Mouse (Mus musculus) embryonic facial prominence, embryonic 11.5 days (tissue): ENCODE data around the gene Spock1. TPM values are rescaled to one million over a fixed set of nuclear protein-coding genes. Genes with fewer than 3 reads are reported as not detected.

Experiments
- ATAC-seq: fragments of 200-750 bp; cut with Nextera tagmentation; replicated peaks from 2 replicates; pipeline ENCODE4 v1.8.0; 2017; ENCODE audit warnings: low read depth; ENCODE audit not compliant: insufficient number of reproducible peaks, low FRiP score, low TSS enrichment
- DNase-seq: peaks from one replicate; pipeline ENCODE4 v3.0.0-alpha.2; 2015; ENCODE audit warnings: low spot score
- H3K27ac ChIP-seq: fragments of 300-500 bp; sonication (generic); replicated peaks from 2 replicates; pipeline ENCODE4 v1.5.1; 2014; ENCODE audit warnings: mild to moderate bottlenecking, low read depth, low read length, control low read depth
- H3K27me3 ChIP-seq: fragments of 300-500 bp; sonication (generic); 2 replicates; pipeline ENCODE4 v1.6.1; 2014; ENCODE audit warnings: mild to moderate bottlenecking, low read length, moderate library complexity, mixed read lengths; ENCODE audit not compliant: control insufficient read depth, insufficient read depth
- H3K36me3 ChIP-seq: fragments of 300-500 bp; sonication (generic); replicated peaks from 2 replicates; pipeline ENCODE4 v1.6.1; 2014; ENCODE audit warnings: low read depth, mild to moderate bottlenecking, low read length, moderate library complexity, mixed read lengths; ENCODE audit not compliant: control insufficient read depth, insufficient read depth
- H3K4me1 ChIP-seq: fragments of 300-500 bp; sonication (generic); 2 replicates; pipeline ENCODE4 v1.6.1; 2014; ENCODE audit warnings: low read length, mixed read lengths; ENCODE audit not compliant: control insufficient read depth, insufficient read depth
- H3K4me2 ChIP-seq: fragments of 300-500 bp; sonication (generic); 2 replicates; pipeline ENCODE4 v1.6.1; 2014; ENCODE audit warnings: low read depth, mild to moderate bottlenecking, control low read depth, low read length, moderate library complexity
- H3K4me3 ChIP-seq: fragments of 300-500 bp; sonication (generic); 2 replicates; pipeline ENCODE4 v1.5.1; 2014; ENCODE audit warnings: low read depth, low read length, control low read depth
- H3K9ac ChIP-seq: fragments of 300-500 bp; sonication (generic); replicated peaks from 2 replicates; pipeline ENCODE4 v1.6.1; 2014; ENCODE audit warnings: mild to moderate bottlenecking, control low read depth, low read length
- H3K9me3 ChIP-seq: fragments of 300-500 bp; sonication (generic); replicated peaks from 2 replicates; pipeline ENCODE4 v1.6.1; 2016; ENCODE audit warnings: mild to moderate bottlenecking, low read length, inconsistent platforms, mixed read lengths; ENCODE audit not compliant: control insufficient read depth
- WGBS: fragments of 180-500 bp; shearing (Covaris S2); extraction: QIAGEN DNeasy Blood & Tissue Kit; methylation state at CpG from one replicate; pipeline ENCODE4 v1.1.7; 2014; 5-methylcytosine and 5-hydroxymethylcytosine counted together
- polyA plus RNA-seq: library from polyadenylated mRNA; unstranded; fragments of >200 nt; fragmentation: Nextera tagmentation; extraction: Ambion mirVana; gene quantifications from 2 replicates; pipeline ENCODE4 v1.2.1, GENCODE M21; 2014

Spock1 gene
- polyA plus RNA-seq, 1 experiment from 2014 or later: 7.6 TPM

DNA sequence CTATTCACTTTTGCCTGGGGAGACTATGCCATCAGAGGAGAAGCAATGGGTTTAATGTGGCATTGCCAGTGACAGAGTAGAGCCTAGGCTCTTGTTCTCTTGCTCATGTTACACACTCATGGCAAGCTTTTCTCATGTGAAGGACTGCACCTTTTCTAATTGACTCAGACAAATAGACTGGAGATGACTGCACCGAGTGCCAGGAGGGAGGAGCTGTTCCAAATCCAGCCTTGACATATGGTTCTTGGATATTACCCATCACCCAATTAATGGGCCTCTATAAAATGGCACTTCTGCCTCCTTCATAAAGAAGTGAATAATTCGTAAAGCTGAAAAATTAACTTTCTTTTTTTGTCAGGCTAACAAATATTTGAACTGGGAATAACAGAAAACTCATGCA, 259.3 kb downstream of the Spock1 start:
- H3K4me2 ChIP-seq: no peak overlapping the region
- no peak overlapping the region for H3K9ac ChIP-seq
- no peaks in the 10 kb centered on the region for H3K4me1 ChIP-seq
- no peak for ATAC-seq
- no peaks in the 10 kb centered on the region for H3K36me3 ChIP-seq
- H3K9me3 ChIP-seq: no peaks in the 10 kb centered on the region
- H3K27me3 ChIP-seq: no peaks in the 10 kb centered on the region
- 85% methylated on average over 2 of the region's 2 CpGs for WGBS
- H3K4me3 ChIP-seq: no peak overlapping the region
- DNase-seq: no peak
- no peak overlapping the region for H3K27ac ChIP-seq

DNA sequence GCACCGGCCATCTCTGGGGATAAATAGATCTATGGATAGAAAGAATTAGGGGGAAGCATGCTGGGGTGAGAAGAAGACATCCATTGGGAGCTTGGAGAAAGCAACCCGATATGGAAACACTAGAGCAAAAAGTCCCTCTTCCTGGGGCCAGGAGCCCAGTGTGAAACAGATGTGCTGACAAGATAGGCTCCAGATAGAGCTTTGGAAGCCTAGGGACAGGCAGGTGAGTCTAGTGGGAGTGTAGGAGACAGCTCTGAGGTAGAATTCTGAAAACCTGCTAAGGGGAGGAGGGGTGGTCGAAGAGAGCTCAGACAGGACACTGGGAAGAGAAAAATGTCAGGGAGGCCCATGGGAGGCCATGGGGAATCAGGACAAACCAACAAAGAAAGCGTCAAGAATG, 260.7 kb downstream of the Spock1 start:
- H3K27me3 ChIP-seq: no peaks in the 10 kb centered on the region
- H3K4me1 ChIP-seq: no peaks in the 10 kb centered on the region
- H3K36me3 ChIP-seq: no peaks in the 10 kb centered on the region
- H3K9ac ChIP-seq: no peak overlapping the region
- ATAC-seq (no peak), DNase-seq (no peak)
- WGBS: 78% methylated on average over 4 of the region's 4 CpGs
- no peak overlapping the region for H3K27ac ChIP-seq
- no peak overlapping the region for H3K4me2 ChIP-seq
- no peaks in the 10 kb centered on the region for H3K9me3 ChIP-seq
- H3K4me3 ChIP-seq: no peak overlapping the region

DNA sequence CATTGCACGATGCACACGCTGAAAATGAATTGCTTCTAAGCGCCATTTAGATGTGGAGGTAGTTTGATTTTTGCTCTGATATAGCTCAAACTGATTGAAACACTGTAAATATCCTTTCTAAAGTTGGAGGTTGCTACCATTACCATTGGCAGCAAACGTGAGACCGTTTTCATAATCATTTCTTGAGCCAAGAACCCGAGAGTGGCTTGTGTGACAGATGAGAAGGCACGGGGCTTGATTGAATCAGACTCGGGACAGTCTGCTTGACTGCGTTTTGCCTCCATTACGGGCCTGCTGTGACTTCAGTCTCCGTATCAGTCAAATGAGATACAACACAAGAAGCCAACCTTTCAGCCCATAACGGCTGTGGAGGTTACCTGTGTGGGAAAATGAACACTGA, 265.1 kb downstream of the Spock1 start:
- Histone ChIP-seq H3K4me2 (no peak overlapping the region), H3K4me3 (no peak overlapping the region), H3K4me1 (no peaks in the 10 kb centered on the region), H3K9ac (no peak overlapping the region), H3K27ac (no peak overlapping the region), H3K9me3 (no peaks in the 10 kb centered on the region), H3K36me3 (no peaks in the 10 kb centered on the region), H3K27me3 (no peaks in the 10 kb centered on the region)
- no peak for ATAC-seq
- no peak for DNase-seq
- 87% methylated on average over 12 of the region's 12 CpGs for WGBS

DNA sequence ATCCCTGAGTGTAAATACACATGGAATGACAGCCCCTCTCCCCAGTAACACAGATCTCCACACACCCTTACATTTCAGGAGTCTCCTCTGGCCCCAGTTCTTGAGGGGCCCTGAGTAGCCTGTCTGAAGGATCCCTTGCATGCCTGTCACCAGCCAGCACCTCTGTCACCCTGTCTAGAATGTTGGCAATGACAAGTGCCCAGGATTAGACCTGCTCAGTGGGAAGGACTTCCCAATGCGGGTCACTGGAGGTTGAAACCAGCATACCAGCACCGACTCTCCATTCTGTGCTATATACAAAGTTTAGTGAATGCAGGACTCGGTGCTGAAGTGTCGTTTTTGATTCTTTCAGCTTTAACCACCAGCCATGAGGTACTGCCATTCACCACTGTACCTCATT, 266.5 kb downstream of the Spock1 start:
- DNase-seq: no peak

DNA sequence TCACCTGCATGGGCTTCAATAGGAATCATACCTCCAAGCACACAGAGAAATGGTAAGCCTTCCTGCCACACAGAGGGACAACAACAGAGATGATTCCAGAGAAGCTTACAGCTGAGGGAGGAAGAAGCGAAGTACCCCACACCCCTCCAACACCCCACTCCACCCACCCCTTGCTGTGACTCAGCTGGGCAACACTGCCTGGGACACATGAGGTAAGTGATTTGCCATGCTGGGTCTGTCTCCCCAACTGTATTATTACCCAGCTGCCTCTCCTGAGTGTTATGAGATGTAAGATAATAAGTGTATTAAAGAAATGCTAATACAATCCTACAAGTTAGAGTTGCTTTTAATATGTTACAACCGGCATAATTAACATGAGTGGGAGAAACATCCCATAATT, 267.2 kb downstream of the Spock1 start:
- ATAC-seq (no peak), DNase-seq (no peak)
- Histone ChIP-seq H3K9ac (no peak overlapping the region), H3K4me3 (no peak overlapping the region), H3K27me3 (no peaks in the 10 kb centered on the region), H3K27ac (no peak overlapping the region), H3K4me2 (no peak overlapping the region), H3K9me3 (no peaks in the 10 kb centered on the region), H3K36me3 (no peaks in the 10 kb centered on the region), H3K4me1 (no peaks in the 10 kb centered on the region)
- 90% methylated on average over 2 of the region's 2 CpGs for WGBS

More for the DNA sequence above, 266.5 kb downstream of the Spock1 start:
- Histone ChIP-seq H3K36me3 (no peaks in the 10 kb centered on the region), H3K27ac (no peak overlapping the region), H3K27me3 (no peaks in the 10 kb centered on the region), H3K4me3 (no peak overlapping the region), H3K4me1 (no peaks in the 10 kb centered on the region), H3K9me3 (no peaks in the 10 kb centered on the region), H3K4me2 (no peak overlapping the region), H3K9ac (no peak overlapping the region)
- WGBS: 82% methylated on average over 4 of the region's 4 CpGs
- no peak for ATAC-seq

DNA sequence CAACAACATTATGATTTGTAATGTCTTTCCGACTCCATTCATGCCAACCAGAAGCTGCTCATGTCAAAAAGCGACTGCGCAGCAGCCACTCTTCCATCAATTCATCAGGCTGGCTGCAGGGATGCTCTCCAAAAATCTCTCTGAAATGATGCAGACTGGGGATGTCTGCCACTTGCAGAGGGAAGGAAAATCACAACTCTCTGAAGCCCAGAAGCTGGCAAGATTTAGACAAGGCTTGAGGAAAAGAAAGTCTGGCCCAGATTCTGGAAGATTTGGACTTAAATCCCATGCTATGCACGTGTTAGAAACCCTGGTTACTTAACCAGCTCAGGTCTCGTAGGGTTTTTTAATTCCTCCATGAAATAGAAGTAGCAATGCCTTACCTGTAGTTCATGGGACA, 269.3 kb downstream of the Spock1 start:
- Histone ChIP-seq H3K36me3 (no peaks in the 10 kb centered on the region), H3K4me1 (no peaks in the 10 kb centered on the region), H3K9ac (no peak overlapping the region), H3K4me3 (no peak overlapping the region), H3K27ac (no peak overlapping the region), H3K27me3 (no peaks in the 10 kb centered on the region), H3K4me2 (no peak overlapping the region), H3K9me3 (no peaks in the 10 kb centered on the region)
- 92% methylated on average over 5 of the region's 5 CpGs for WGBS
- DNase-seq: no peak
- no peak for ATAC-seq

DNA sequence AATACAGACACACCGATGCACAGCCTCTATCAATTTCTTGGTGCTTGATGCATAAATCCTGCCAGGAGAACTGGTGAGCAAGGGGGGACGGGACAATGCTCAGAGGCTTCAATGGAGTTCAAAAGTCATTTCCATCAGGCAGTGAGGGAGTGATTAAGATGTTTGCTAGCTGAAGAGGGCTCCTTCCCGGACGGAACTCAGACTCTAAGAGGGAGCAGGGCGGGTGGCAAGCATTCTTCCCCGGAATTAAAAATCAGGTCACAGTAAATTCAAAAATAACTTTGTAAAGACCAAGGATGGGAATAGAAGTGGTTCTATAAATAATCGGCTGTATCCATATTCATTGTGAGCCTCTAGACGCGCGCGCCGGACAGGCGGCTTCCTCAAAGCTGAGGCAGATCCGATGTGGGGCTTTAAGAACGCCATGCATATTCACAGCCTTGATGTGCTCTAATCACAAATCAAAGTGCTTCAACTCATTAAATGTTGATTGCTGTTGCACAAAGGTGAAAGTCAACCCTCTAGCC, 270.5 kb downstream of the Spock1 start:
- ATAC-seq (no peak), DNase-seq (no peak)
- H3K36me3 ChIP-seq: no peaks in the 10 kb centered on the region

DNA sequence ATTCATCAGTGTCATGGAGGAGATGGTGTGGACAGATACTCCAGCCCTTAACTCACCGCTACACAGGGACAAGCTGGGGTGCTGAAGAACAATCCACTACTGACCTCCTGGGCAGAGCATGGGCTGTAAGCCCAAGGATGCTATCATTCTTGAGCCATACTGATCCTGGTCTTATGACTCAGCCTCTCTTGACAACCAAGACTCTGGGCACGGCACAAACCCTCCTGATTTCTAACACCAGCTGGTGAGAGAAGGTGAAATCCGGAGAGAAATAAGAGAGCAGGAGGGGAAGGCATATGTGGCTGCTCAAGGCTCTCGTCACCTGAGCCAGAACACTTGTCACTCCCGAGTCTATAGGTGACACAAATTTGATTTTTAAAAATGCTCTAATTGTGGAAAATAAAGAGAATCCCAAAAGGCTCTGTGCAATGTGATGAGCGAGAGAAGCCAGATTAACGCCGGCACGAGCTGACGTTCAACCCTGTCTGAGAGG, 271.0 kb downstream of the Spock1 start:
- WGBS: 85% methylated on average over 10 of the region's 10 CpGs
- no peak for ATAC-seq

More for the DNA sequence above, 270.5 kb downstream of the Spock1 start:
- 92% methylated on average over 15 of the region's 15 CpGs for WGBS
- H3K9me3 ChIP-seq: no peaks in the 10 kb centered on the region
- no peaks in the 10 kb centered on the region for H3K27me3 ChIP-seq
- H3K27ac ChIP-seq: no peak overlapping the region
- no peak overlapping the region for H3K9ac ChIP-seq
- no peak overlapping the region for H3K4me3 ChIP-seq
- H3K4me2 ChIP-seq: no peak overlapping the region
- H3K4me1 ChIP-seq: no peaks in the 10 kb centered on the region

More for the DNA sequence above, 271.0 kb downstream of the Spock1 start:
- H3K4me1 ChIP-seq: no peaks in the 10 kb centered on the region
- no peak overlapping the region for H3K27ac ChIP-seq
- no peak overlapping the region for H3K9ac ChIP-seq
- DNase-seq: no peak
- no peaks in the 10 kb centered on the region for H3K27me3 ChIP-seq
- H3K4me2 ChIP-seq: no peak overlapping the region
- H3K36me3 ChIP-seq: no peaks in the 10 kb centered on the region
- H3K9me3 ChIP-seq: no peaks in the 10 kb centered on the region
- H3K4me3 ChIP-seq: no peak overlapping the region
